Mouse (Mus musculus): Measurements from ENCODE around the gene Olfr1188. TPM values are rescaled to one million over a fixed set of nuclear protein-coding genes. Genes with fewer than 3 reads are reported as not detected.
"Not testable (repeated sequence)": the region's sequence is repeated elsewhere in the genome, so short reads cannot be mapped to it uniquely, and the experiment has no call there.

The Olfr1188 gene
- total RNA-seq (2021) = not detected
- long read RNA-seq, experiment 1 = 0 reads
- long read RNA-seq, experiment 2 = 0 reads

DNA sequence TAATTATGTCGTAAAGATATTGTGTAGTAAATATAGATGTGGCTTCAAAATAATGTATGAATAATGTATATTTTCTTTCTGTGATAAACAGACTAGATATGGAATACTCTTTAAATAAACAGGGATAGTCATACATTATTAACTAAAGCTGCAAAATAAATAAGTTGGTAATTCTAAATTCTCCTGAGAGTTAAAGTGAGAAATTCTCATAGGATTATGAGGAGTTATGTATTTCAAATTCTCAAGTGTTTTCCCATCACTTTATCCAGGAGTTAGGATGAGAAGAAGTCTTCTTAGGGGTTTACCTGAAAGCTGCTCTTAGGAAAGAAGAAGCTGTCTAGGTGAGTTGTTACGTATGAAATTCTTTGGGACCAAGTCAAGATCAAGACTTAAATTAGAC lies at the start of gene Olfr1188:
Gene Olfr1188 (plus strand): TSS at position 301 of the 400 bp plus-strand sequence.
- no peak for DNase-seq

GRCm38 (mm10) chr2:88518251-88518650 lies 38.5 kb upstream of the Olfr1188 start, which contains the start of gene Olfr1186:
TSS of gene Olfr1186 (plus strand) at chr2:88518551.
- DNase-seq = no peak

DNA sequence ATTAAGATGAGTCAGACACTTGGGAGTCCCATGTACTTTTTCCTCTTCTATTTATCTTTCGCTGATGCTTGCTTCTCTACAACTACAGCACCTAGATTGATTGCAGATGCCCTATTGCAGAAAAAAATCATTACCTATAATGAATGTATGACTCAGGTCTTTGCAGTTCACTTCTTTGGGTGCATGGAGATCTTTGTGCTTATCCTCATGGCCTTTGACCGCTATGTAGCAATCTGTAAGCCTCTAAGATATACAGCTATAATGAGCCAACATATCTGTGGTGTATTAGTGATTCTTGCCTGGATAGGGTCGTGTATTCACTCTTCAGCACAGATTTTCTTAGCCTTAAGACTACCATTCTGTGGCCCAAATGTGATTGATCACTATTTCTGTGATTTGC lies 31.0 kb upstream of the Olfr1188 start:
- no peak for DNase-seq

DNA sequence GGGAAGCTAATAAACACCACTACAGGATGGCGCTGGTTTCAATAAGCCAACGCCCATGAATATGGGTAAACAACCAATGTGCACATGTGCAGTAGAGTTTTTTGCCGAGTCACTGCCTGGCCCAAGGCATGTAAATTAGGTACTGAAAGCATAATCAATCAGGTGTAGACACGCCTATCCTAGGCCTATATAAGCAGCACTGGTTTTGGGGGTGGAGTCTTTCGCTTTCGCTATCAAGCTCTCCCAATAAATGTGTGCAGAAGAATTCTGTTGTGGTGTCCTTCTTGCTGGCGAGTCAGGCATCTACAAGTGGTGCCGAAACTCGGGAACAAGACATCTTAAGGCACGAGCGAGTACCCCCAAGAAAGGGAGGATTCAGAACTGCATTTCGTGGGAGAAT lies 16.0 kb downstream of the Olfr1188 start:
- not testable (repeated sequence) for DNase-seq

DNA sequence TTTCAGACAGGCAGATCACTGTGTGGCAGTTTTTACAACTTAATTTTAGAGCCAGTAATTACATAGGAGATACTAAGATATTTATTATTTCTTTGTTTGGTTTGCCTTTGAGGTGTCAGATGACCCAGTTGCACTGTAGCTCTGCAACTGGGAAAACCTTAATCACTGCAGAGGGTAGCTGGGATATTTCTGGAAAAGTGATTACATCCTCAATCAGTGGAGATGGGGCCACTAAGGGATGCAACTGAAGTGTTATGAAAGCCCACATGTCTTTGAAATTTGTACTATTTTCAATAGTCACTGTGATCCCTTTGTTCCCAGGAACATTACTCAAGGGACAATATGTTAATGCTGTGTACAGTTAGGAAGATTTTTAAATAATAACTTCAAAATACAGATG lies 29.4 kb downstream of the Olfr1188 start, which contains the start of gene Olfr1189:
Gene Olfr1189 (plus strand): TSS at position 301 of the 400 bp plus-strand sequence.
- no peak for DNase-seq

Other genes starting within 250 kb of the Olfr1188 start
- gene Olfr1174-ps, start 241.8 kb upstream of the Olfr1188 start, total RNA-seq (2021) = not detected
- not detected for gene Olfr1175-ps, start 229.7 kb upstream of the Olfr1188 start, total RNA-seq (2021)
- not detected for gene Olfr1176, start 220.2 kb upstream of the Olfr1188 start, total RNA-seq (2021)
- not detected for gene Olfr1177-ps, start 210.4 kb upstream of the Olfr1188 start, total RNA-seq (2021)
- gene Olfr1178, start 169.9 kb upstream of the Olfr1188 start, total RNA-seq (2021) = not detected
- not detected for gene Olfr1179, start 150.5 kb upstream of the Olfr1188 start, total RNA-seq (2021)
- not detected for gene Olfr1180, start 137.8 kb upstream of the Olfr1188 start, total RNA-seq (2021)
- gene Olfr1181, start 130.8 kb upstream of the Olfr1188 start, total RNA-seq (2021) = not detected
- not detected for gene Gm13757, start 107.8 kb upstream of the Olfr1188 start, total RNA-seq (2021)
- not detected for gene Olfr1183, start 102.1 kb upstream of the Olfr1188 start, total RNA-seq (2021)
- not detected for gene Olfr1184, start 73.3 kb upstream of the Olfr1188 start, total RNA-seq (2021)
- not detected for gene Olfr1185-ps1, start 63.6 kb upstream of the Olfr1188 start, total RNA-seq (2021)
- gene Olfr1186, start 38.4 kb upstream of the Olfr1188 start, total RNA-seq (2021) = not detected
- not detected for gene Olfr1189, start 29.5 kb downstream of the Olfr1188 start, total RNA-seq (2021)
- not detected for gene Olfr1191-ps1, start 83.6 kb downstream of the Olfr1188 start, total RNA-seq (2021)
- gene Olfr1192-ps1, start 91.6 kb downstream of the Olfr1188 start, total RNA-seq (2021) = not detected
- gene Olfr1193, start 118.7 kb downstream of the Olfr1188 start, total RNA-seq (2021) = not detected
- not detected for gene Olfr1195, start 132.3 kb downstream of the Olfr1188 start, total RNA-seq (2021)
- gene Olfr1196, start 147.7 kb downstream of the Olfr1188 start, total RNA-seq (2021) = not detected
- gene Olfr1197, start 175.4 kb downstream of the Olfr1188 start, total RNA-seq (2021) = not detected
- gene Olfr1198, start 194.4 kb downstream of the Olfr1188 start, total RNA-seq (2021) = not detected
- not detected for gene Olfr1199, start 203.5 kb downstream of the Olfr1188 start, total RNA-seq (2021)
- not detected for gene Olfr1200, start 213.6 kb downstream of the Olfr1188 start, total RNA-seq (2021)
- gene Olfr1201, start 236.1 kb downstream of the Olfr1188 start, total RNA-seq (2021) = not detected